Mouse (Mus musculus): ENCODE data around the gene Focad. TPM values are rescaled to one million over a fixed set of nuclear protein-coding genes. Genes with fewer than 3 reads are reported as not detected.

Focad gene
- polyA plus RNA-seq, 1 experiment from 2014 or later = 17.4 TPM

- Histone ChIP-seq H3K4me3 (ENCODE audit: low read depth, low read length) (no peak overlapping the region), H3K9ac (ENCODE audit: low read length) (no peak overlapping the region), H3K36me3 (ENCODE audit: control insufficient read depth, insufficient read depth, low read length) (no peaks in the 10 kb centered on the region), H3K27me3 (replicated peaks; ENCODE audit: control insufficient read depth, insufficient read depth, low read length) (no peaks in the 10 kb centered on the region), H3K4me2 (ENCODE audit: low read length) (no peak overlapping the region), H3K9me3 (ENCODE audit: control insufficient read depth, low read length) (no peaks in the 10 kb centered on the region), H3K27ac (ENCODE audit: low read depth) (no peak overlapping the region), H3K4me1 (replicated peaks; ENCODE audit: control insufficient read depth, insufficient read depth, low read length) (no peaks in the 10 kb centered on the region)
- 89% methylated on average over 4 of the region's 4 CpGs for WGBS
- ATAC-seq (replicated peaks; ENCODE audit: low FRiP score, low TSS enrichment, low read depth) = no peak
- DNase-seq (ENCODE audit: low spot score) = no peak
These were observed 151.1 kb downstream of the Focad start for GRCm38 (mm10) chr4:88245494-88245893.

- Histone ChIP-seq H3K27ac (ENCODE audit: low read depth) (no peak overlapping the region), H3K4me1 (replicated peaks; ENCODE audit: control insufficient read depth, insufficient read depth, low read length) (no peaks in the 10 kb centered on the region), H3K9me3 (ENCODE audit: control insufficient read depth, low read length) (no peaks in the 10 kb centered on the region), H3K36me3 (ENCODE audit: control insufficient read depth, insufficient read depth, low read length) (no peaks in the 10 kb centered on the region), H3K27me3 (replicated peaks; ENCODE audit: control insufficient read depth, insufficient read depth, low read length) (no peaks in the 10 kb centered on the region), H3K4me3 (ENCODE audit: low read depth, low read length) (no peak overlapping the region), H3K4me2 (ENCODE audit: low read length) (no peak overlapping the region), H3K9ac (ENCODE audit: low read length) (no peak overlapping the region)
- ATAC-seq (replicated peaks; ENCODE audit: low FRiP score, low TSS enrichment, low read depth) (no peak), DNase-seq (ENCODE audit: low spot score) (no peak)
- 88% methylated on average over 5 of the region's 5 CpGs for WGBS
These were observed 166.9 kb downstream of the Focad start for GRCm38 (mm10) chr4:88261349-88261748.

GRCm38 (mm10) chr4:88264536-88264935 is 170.1 kb downstream of the Focad start:
- ATAC-seq (replicated peaks; ENCODE audit: low FRiP score, low TSS enrichment, low read depth) (no peak), DNase-seq (ENCODE audit: low spot score) (no peak)
- no peak overlapping the region for H3K4me3 ChIP-seq (ENCODE audit: low read depth, low read length)
- H3K4me2 ChIP-seq (ENCODE audit: low read length) = no peak overlapping the region
- H3K9me3 ChIP-seq (ENCODE audit: control insufficient read depth, low read length) = no peaks in the 10 kb centered on the region
- no peak overlapping the region for H3K27ac ChIP-seq (ENCODE audit: low read depth)
- no peak overlapping the region for H3K9ac ChIP-seq (ENCODE audit: low read length)
- no peaks in the 10 kb centered on the region for H3K27me3 ChIP-seq (replicated peaks; ENCODE audit: control insufficient read depth, insufficient read depth, low read length)
- no peaks in the 10 kb centered on the region for H3K4me1 ChIP-seq (replicated peaks; ENCODE audit: control insufficient read depth, insufficient read depth, low read length)
- WGBS = 91% methylated on average over 1 of the region's 1 CpGs
- H3K36me3 ChIP-seq (ENCODE audit: control insufficient read depth, insufficient read depth, low read length) = no peaks in the 10 kb centered on the region

GRCm38 (mm10) chr4:88270408-88271067 is 176.1 kb downstream of the Focad start:
- Histone ChIP-seq H3K4me3 (ENCODE audit: low read depth, low read length) (no peak overlapping the region), H3K9ac (ENCODE audit: low read length) (no peak overlapping the region), H3K27ac (ENCODE audit: low read depth) (no peak overlapping the region), H3K4me1 (replicated peaks; ENCODE audit: control insufficient read depth, insufficient read depth, low read length) (0 out of 2 replicates have a peak, but pooled peaks cover under 1% of the 10 kb centered on the region), H3K36me3 (ENCODE audit: control insufficient read depth, insufficient read depth, low read length) (no peaks in the 10 kb centered on the region), H3K27me3 (replicated peaks; ENCODE audit: control insufficient read depth, insufficient read depth, low read length) (no peaks in the 10 kb centered on the region), H3K9me3 (ENCODE audit: control insufficient read depth, low read length) (no peaks in the 10 kb centered on the region), H3K4me2 (ENCODE audit: low read length) (no peak overlapping the region)
- no peak for DNase-seq (ENCODE audit: low spot score)
- 87% methylated on average over 7 of the region's 7 CpGs for WGBS
- ATAC-seq (replicated peaks; ENCODE audit: low FRiP score, low TSS enrichment, low read depth) = no peak

GRCm38 (mm10) chr4:88275571-88276041 is 181.2 kb downstream of the Focad start:
- DNase-seq (ENCODE audit: low spot score) (no peak), ATAC-seq (replicated peaks; ENCODE audit: low FRiP score, low TSS enrichment, low read depth) (no peak)
- peak overlapping the region; percentile 35; the same call in 1 of the 2 replicates for H3K27ac ChIP-seq (ENCODE audit: low read depth)
- no peaks in the 10 kb centered on the region for H3K27me3 ChIP-seq (replicated peaks; ENCODE audit: control insufficient read depth, insufficient read depth, low read length)
- H3K4me3 ChIP-seq (ENCODE audit: low read depth, low read length) = no peak overlapping the region
- H3K9ac ChIP-seq (ENCODE audit: low read length) = no peak overlapping the region
- WGBS = 28% methylated on average over 6 of the region's 6 CpGs
- H3K4me1 ChIP-seq (replicated peaks; ENCODE audit: control insufficient read depth, insufficient read depth, low read length) = peaks cover 11% of the 10 kb centered on the region; the same call in 1 of the 2 replicates
- no peaks in the 10 kb centered on the region for H3K9me3 ChIP-seq (ENCODE audit: control insufficient read depth, low read length)
- H3K4me2 ChIP-seq (ENCODE audit: low read length) = peak overlapping the region; percentile 18; the same call in 1 of the 2 replicates
- H3K36me3 ChIP-seq (ENCODE audit: control insufficient read depth, insufficient read depth, low read length) = no peaks in the 10 kb centered on the region

- no peaks in the 10 kb centered on the region for H3K36me3 ChIP-seq (ENCODE audit: control insufficient read depth, insufficient read depth, low read length)
- H3K4me2 ChIP-seq (ENCODE audit: low read length) = 0 out of 2 replicates have a peak overlapping the region, but pooled peaks have one; percentile 18
- WGBS = 76% methylated on average over 4 of the region's 4 CpGs
These were observed 181.8 kb downstream of the Focad start for GRCm38 (mm10) chr4:88276058-88276734.

GRCm38 (mm10) chr4:88278524-88278923 is 184.1 kb downstream of the Focad start:
- Histone ChIP-seq H3K9me3 (ENCODE audit: control insufficient read depth, low read length) (no peaks in the 10 kb centered on the region), H3K4me2 (ENCODE audit: low read length) (no peak overlapping the region), H3K4me1 (replicated peaks; ENCODE audit: control insufficient read depth, insufficient read depth, low read length) (peaks cover 11% of the 10 kb centered on the region; the same call in 1 of the 2 replicates), H3K27ac (ENCODE audit: low read depth) (no peak overlapping the region), H3K4me3 (ENCODE audit: low read depth, low read length) (no peak overlapping the region), H3K36me3 (ENCODE audit: control insufficient read depth, insufficient read depth, low read length) (no peaks in the 10 kb centered on the region), H3K9ac (ENCODE audit: low read length) (no peak overlapping the region), H3K27me3 (replicated peaks; ENCODE audit: control insufficient read depth, insufficient read depth, low read length) (no peaks in the 10 kb centered on the region)
- DNase-seq (ENCODE audit: low spot score) (no peak), ATAC-seq (replicated peaks; ENCODE audit: low FRiP score, low TSS enrichment, low read depth) (no peak)
- 87% methylated on average over 2 of the region's 2 CpGs for WGBS

More at GRCm38 (mm10) chr4:88276058-88276734, 181.8 kb downstream of the Focad start:
- DNase-seq (ENCODE audit: low spot score) (no peak), ATAC-seq (replicated peaks; ENCODE audit: low FRiP score, low TSS enrichment, low read depth) (no peak)
- Histone ChIP-seq H3K9me3 (ENCODE audit: control insufficient read depth, low read length) (no peaks in the 10 kb centered on the region), H3K9ac (ENCODE audit: low read length) (no peak overlapping the region), H3K4me1 (replicated peaks; ENCODE audit: control insufficient read depth, insufficient read depth, low read length) (peaks cover 11% of the 10 kb centered on the region; the same call in 1 of the 2 replicates), H3K27me3 (replicated peaks; ENCODE audit: control insufficient read depth, insufficient read depth, low read length) (no peaks in the 10 kb centered on the region), H3K4me3 (ENCODE audit: low read depth, low read length) (no peak overlapping the region), H3K27ac (ENCODE audit: low read depth) (peak overlapping the region; percentile 35; the same call in 1 of the 2 replicates)

GRCm38 (mm10) chr4:88280536-88280935 is 186.1 kb downstream of the Focad start:
- Histone ChIP-seq H3K9me3 (ENCODE audit: control insufficient read depth, low read length) (no peaks in the 10 kb centered on the region), H3K27ac (ENCODE audit: low read depth) (no peak overlapping the region), H3K36me3 (ENCODE audit: control insufficient read depth, insufficient read depth, low read length) (no peaks in the 10 kb centered on the region), H3K4me3 (ENCODE audit: low read depth, low read length) (no peak overlapping the region), H3K9ac (ENCODE audit: low read length) (no peak overlapping the region), H3K27me3 (replicated peaks; ENCODE audit: control insufficient read depth, insufficient read depth, low read length) (no peaks in the 10 kb centered on the region), H3K4me1 (replicated peaks; ENCODE audit: control insufficient read depth, insufficient read depth, low read length) (peaks cover 11% of the 10 kb centered on the region; the same call in 1 of the 2 replicates), H3K4me2 (ENCODE audit: low read length) (no peak overlapping the region)
- ATAC-seq (replicated peaks; ENCODE audit: low FRiP score, low TSS enrichment, low read depth) (no peak), DNase-seq (ENCODE audit: low spot score) (no peak)
- 87% methylated on average over 2 of the region's 2 CpGs for WGBS
